Mouse (Mus musculus) myocyte (in vitro differentiated cells): Measurements from ENCODE around the gene Hmx1.

Source experiments
- CEBPB ChIP-seq: IDR thresholded peaks from 2 replicates; pipeline ENCODE4 v1.6.1; 2011; ENCODE audit warnings: mild to moderate bottlenecking, moderate library complexity; ENCODE audit not compliant: poor library complexity, insufficient read depth, severe bottlenecking
- E2F4 ChIP-seq: IDR thresholded peaks from one replicate; pipeline ENCODE4 v1.6.1; 2011; ENCODE audit warnings: mild to moderate bottlenecking, control low read depth, moderate library complexity; ENCODE audit not compliant: insufficient read depth
- MAX ChIP-seq: IDR thresholded peaks from one replicate; pipeline ENCODE4 v1.6.1; 2011; ENCODE audit warnings: low read depth, mild to moderate bottlenecking, control low read depth
- MYOD1 ChIP-seq, 3 experiments: IDR thresholded peaks; one replicate each; pipeline ENCODE4 v1.6.1; 2011; ENCODE audit warnings: control low read depth in 2 of 3, low read depth in 2 of 3, mild to moderate bottlenecking in 2 of 3, moderate library complexity in 1 of 3; ENCODE audit not compliant: insufficient read length in 2 of 3, control insufficient read depth in 1 of 3
- MYOG ChIP-seq, 3 experiments: IDR thresholded peaks; one replicate each; pipeline ENCODE4 v1.6.1; 2011; ENCODE audit warnings: control low read depth in 2 of 3, low read depth in 2 of 3, mild to moderate bottlenecking in 2 of 3; ENCODE audit not compliant: insufficient read length in 2 of 3, control insufficient read depth in 1 of 3, insufficient read depth in 1 of 3
- POLR2A ChIP-seq: IDR thresholded peaks from one replicate; pipeline ENCODE4 v1.6.1; 2011; ENCODE audit warnings: low read depth, mild to moderate bottlenecking, control low read depth, moderate library complexity; ENCODE audit not compliant: insufficient read length
- POLR2AphosphoS2 ChIP-seq: IDR thresholded peaks from one replicate; pipeline ENCODE4 v1.6.1; 2011; ENCODE audit warnings: low read depth, control low read depth; ENCODE audit not compliant: insufficient read length
- TCF12 ChIP-seq: IDR thresholded peaks from one replicate; pipeline ENCODE4 v1.6.1; 2011; ENCODE audit warnings: mild to moderate bottlenecking, control low read depth; ENCODE audit not compliant: poor library complexity, insufficient read depth, severe bottlenecking

- TF ChIP-seq POLR2A (no peak), E2F4 (no peak), CEBPB (no peak), MYOD1 (IDR thresholded peaks at IDR 0.05; ENCODE audit: control insufficient read depth in 1 of 3, insufficient read length in 2 of 3, low read depth in 2 of 3) (no peak), MAX (no peak), MYOG (IDR thresholded peaks at IDR 0.05; ENCODE audit: control insufficient read depth in 1 of 3, insufficient read depth in 1 of 3, insufficient read length in 2 of 3, low read depth in 2 of 3) (no peak), TCF12 (no peak), POLR2AphosphoS2 (no peak)
Observed at GRCm38 (mm10) chr5:35399061-35399460, 10.2 kb downstream of the Hmx1 start.
